Mouse (Mus musculus) limb, embryonic 10.5 days (tissue): ENCODE results near the gene Espl1. TPM values are rescaled to one million over a fixed set of nuclear protein-coding genes. Genes with fewer than 3 reads are reported as not detected.
"Not testable (repeated sequence)": the region's sequence is repeated elsewhere in the genome, so short reads cannot be mapped to it uniquely, and the experiment has no call there.

Experiments used
- DNase-seq: peaks from one replicate; pipeline ENCODE4 v3.0.0-alpha.2; 2017; ENCODE audit warnings: low spot score
- H3K27ac ChIP-seq: fragments of 300-500 bp; sonication (generic); 2 replicates; pipeline ENCODE4 v1.5.1; 2016; ENCODE audit warnings: mild to moderate bottlenecking
- H3K27me3 ChIP-seq: fragments of 300-500 bp; sonication (generic); 2 replicates; pipeline ENCODE4 v1.6.1; 2016; ENCODE audit warnings: low read depth, mild to moderate bottlenecking; ENCODE audit not compliant: poor library complexity, severe bottlenecking
- H3K36me3 ChIP-seq: fragments of 300-500 bp; sonication (generic); 2 replicates; pipeline ENCODE4 v1.6.1; 2016; ENCODE audit warnings: mild to moderate bottlenecking, moderate library complexity
- H3K4me1 ChIP-seq: fragments of 300-500 bp; sonication (generic); 2 replicates; pipeline ENCODE4 v1.6.1; 2016
- H3K4me3 ChIP-seq: fragments of 300-500 bp; sonication (generic); 2 replicates; pipeline ENCODE4 v1.5.1; 2016; ENCODE audit warnings: mild to moderate bottlenecking, moderate library complexity
- H3K9me3 ChIP-seq: fragments of 300-500 bp; sonication (generic); replicated peaks from 2 replicates; pipeline ENCODE4 v1.6.1; 2016; ENCODE audit warnings: mild to moderate bottlenecking
- WGBS: fragments of 180-500 bp; shearing (Covaris S2); methylation state at CpG from one replicate; pipeline ENCODE4 v1.1.7; 2016; 5-methylcytosine and 5-hydroxymethylcytosine counted together
- polyA plus RNA-seq: library from polyadenylated mRNA; unstranded; fragments of >200 nt; fragmentation: Nextera tagmentation; extraction: Ambion mirVana; gene quantifications from 2 replicates; pipeline ENCODE4 v1.2.1, GENCODE M21; 2016

Gene Espl1
- polyA plus RNA-seq, 1 experiment from 2014 or later, result 60.6 TPM

DNA sequence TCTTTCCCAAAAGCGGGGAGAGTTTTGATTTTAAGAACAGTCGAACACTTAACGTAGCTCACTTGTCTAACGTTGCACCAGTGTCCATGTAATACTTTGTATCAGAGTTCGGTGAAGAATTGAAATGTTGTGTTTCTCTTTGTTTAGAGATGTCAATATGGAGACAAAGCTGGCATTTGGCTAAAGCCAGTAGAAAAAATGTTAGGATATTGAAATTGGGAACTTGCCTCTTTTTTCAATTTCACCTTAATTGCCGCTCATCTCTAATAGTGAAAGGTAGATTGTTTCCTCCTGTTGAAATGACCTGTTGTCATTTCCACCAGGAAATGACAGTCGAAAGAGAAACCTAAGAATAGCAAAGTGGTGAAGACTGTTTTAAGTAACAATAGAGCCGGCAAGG is 30.8 kb downstream of the Espl1 start:
- no peak for DNase-seq
- Histone ChIP-seq H3K4me3 (peak overlapping the region; percentile 70), H3K27ac (peak overlapping the region; percentile 87), H3K4me1 (peaks cover 18% of the 10 kb centered on the region), H3K27me3 (no peaks in the 10 kb centered on the region), H3K9me3 (no peaks in the 10 kb centered on the region), H3K36me3 (peaks cover 68% of the 10 kb centered on the region)
- 69% methylated on average over 8 of the region's 8 CpGs for WGBS

GRCm38 (mm10) chr15:102331610-102332015 is 35.5 kb downstream of the Espl1 start, which contains the start of gene Myg1:
Gene Myg1, plus strand, starts transcription at chr15:102331709.
- Histone ChIP-seq H3K36me3 (peaks cover 82% of the 10 kb centered on the region), H3K4me1 (peaks cover 27% of the 10 kb centered on the region), H3K27me3 (no peaks in the 10 kb centered on the region), H3K9me3 (no peaks in the 10 kb centered on the region), H3K27ac (peak within 1 kb of the TSS; percentile 83), H3K4me3 (peak within 1 kb of the TSS; percentile 77)
- peak; percentile 89 for DNase-seq
- WGBS, result under 1% methylated on average over 30 of the region's 30 CpGs

- peaks cover 92% of the 10 kb centered on the region for H3K36me3 ChIP-seq
- no peaks in the 10 kb centered on the region for H3K27me3 ChIP-seq
- peaks cover 19% of the 10 kb centered on the region for H3K4me1 ChIP-seq
- H3K27ac ChIP-seq, result no peak overlapping the region
- WGBS, result 86% methylated on average over 8 of the region's 8 CpGs
- H3K4me3 ChIP-seq, result no peak overlapping the region
- no peak for DNase-seq
- no peaks in the 10 kb centered on the region for H3K9me3 ChIP-seq
Measured at GRCm38 (mm10) chr15:102335254-102335653, 39.2 kb downstream of the Espl1 start.

DNA sequence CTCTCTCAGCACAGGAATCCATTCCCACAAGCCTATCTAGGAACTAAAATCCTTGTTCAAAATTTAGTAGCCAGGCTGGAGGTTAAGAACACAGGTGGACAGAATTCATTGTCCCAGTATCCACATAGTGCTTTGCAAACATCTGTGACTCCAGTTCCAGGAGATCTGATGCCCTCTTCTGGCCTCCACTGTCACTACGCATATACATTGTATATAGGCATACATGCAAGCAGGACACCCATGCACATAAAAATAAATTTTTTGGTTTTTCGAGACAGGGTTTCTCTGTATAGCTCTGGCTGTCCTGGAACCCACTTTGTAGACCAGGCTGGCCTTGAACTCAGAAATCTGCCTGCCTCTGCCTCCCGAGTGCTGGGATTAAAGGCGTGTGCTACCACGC is 39.9 kb downstream of the Espl1 start:
- not testable (repeated sequence) for H3K4me3 ChIP-seq, H3K9me3 ChIP-seq, DNase-seq, H3K27ac ChIP-seq, H3K27me3 ChIP-seq
- Histone ChIP-seq H3K4me1 (peaks cover 19% of the 10 kb centered on the region), H3K36me3 (peaks cover 89% of the 10 kb centered on the region)
- WGBS, result 89% methylated on average over 5 of the region's 5 CpGs

DNA sequence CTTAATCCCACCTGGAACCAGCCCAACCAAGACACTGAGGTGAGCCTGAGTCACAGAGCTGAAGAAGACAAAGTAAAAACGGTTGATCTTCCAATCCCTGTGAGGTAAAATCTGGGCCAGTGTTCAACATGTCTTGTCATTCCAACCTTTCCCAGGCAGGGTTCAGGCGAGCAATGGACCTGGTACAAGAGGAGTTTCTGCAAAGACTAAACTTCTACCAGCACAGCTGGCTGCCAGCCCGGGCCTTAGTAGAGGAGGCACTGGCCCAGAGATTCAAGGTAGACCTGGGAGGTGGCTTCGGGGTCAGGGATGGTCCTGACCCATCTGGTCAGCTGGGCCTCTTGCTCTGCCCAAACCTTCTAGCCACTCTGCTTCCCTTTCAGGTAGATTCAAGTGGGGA is 40.9 kb downstream of the Espl1 start:
- H3K27ac ChIP-seq, result no peak overlapping the region
- no peak for DNase-seq
- no peaks in the 10 kb centered on the region for H3K27me3 ChIP-seq
- no peak overlapping the region for H3K4me3 ChIP-seq
- no peaks in the 10 kb centered on the region for H3K9me3 ChIP-seq
- peaks cover 90% of the 10 kb centered on the region for H3K36me3 ChIP-seq
- 95% methylated on average over 4 of the region's 4 CpGs for WGBS
- peaks cover 13% of the 10 kb centered on the region for H3K4me1 ChIP-seq

DNA sequence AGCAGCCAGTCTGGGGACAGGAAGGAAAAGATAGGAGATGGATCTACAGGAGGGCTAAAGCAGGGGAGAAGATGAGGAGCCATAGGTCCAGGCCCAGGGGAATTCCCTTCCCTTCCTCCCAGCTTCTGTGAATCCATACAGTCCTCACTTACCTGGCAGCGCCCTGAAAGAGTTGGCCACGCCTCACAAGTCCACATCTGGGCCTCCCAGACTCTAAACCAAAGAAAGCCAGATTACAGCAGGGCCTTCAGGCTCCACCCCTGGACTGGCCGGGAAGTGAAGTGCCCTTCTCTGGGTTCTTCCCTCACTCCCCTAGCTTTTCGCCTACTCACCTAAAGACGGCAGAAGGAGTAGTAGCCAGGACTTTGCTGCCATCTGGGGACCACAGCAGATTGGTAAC is 43.5 kb downstream of the Espl1 start:
- no peak overlapping the region for H3K27ac ChIP-seq
- peaks cover 91% of the 10 kb centered on the region for H3K36me3 ChIP-seq
- DNase-seq, result no peak
- WGBS, result 72% methylated on average over 5 of the region's 5 CpGs
- H3K27me3 ChIP-seq, result no peaks in the 10 kb centered on the region
- H3K4me3 ChIP-seq, result no peak overlapping the region
- no peaks in the 10 kb centered on the region for H3K4me1 ChIP-seq
- no peaks in the 10 kb centered on the region for H3K9me3 ChIP-seq

DNA sequence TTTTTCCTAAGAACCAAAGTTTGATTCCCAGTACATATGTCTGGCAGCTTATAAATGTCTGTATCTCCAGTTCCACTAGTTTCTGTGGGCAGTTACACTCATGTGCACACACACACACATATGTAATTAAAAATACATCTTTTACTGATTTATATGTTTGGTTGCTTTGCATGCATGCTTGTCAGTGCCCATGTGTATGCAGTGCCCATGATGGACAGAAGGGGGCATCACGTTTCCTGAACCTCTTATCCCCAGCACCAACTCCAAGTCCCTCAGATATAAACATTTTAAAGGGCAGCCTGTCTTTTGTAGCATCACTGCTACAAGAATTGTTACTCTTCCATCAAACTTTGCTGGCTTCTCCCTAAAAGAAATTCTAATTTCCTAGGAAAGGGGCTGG is 45.5 kb downstream of the Espl1 start:
- Histone ChIP-seq H3K4me1 (no peaks in the 10 kb centered on the region), H3K27ac (no peak overlapping the region), H3K36me3 (peaks cover 91% of the 10 kb centered on the region), H3K4me3 (no peak overlapping the region), H3K9me3 (no peaks in the 10 kb centered on the region), H3K27me3 (no peaks in the 10 kb centered on the region)
- 15% methylated on average over 1 of the region's 1 CpGs for WGBS
- DNase-seq, result peak; percentile 50

GRCm38 (mm10) chr15:102344490-102344889 is 48.4 kb downstream of the Espl1 start:
- no peak overlapping the region for H3K4me3 ChIP-seq
- H3K9me3 ChIP-seq, result no peaks in the 10 kb centered on the region
- peaks cover under 1% of the 10 kb centered on the region for H3K4me1 ChIP-seq
- WGBS, result 98% methylated on average over 3 of the region's 3 CpGs
- H3K27me3 ChIP-seq, result no peaks in the 10 kb centered on the region
- peaks cover 82% of the 10 kb centered on the region for H3K36me3 ChIP-seq
- DNase-seq, result no peak
- H3K27ac ChIP-seq, result no peak overlapping the region

GRCm38 (mm10) chr15:102346444-102346843 is 50.4 kb downstream of the Espl1 start:
- H3K27me3 ChIP-seq, result no peaks in the 10 kb centered on the region
- H3K4me3 ChIP-seq, result no peak overlapping the region
- H3K27ac ChIP-seq, result no peak overlapping the region
- WGBS, result 71% methylated on average over 4 of the region's 4 CpGs
- H3K36me3 ChIP-seq, result peaks cover 69% of the 10 kb centered on the region
- peaks cover 10% of the 10 kb centered on the region for H3K4me1 ChIP-seq
- DNase-seq, result no peak
- H3K9me3 ChIP-seq, result no peaks in the 10 kb centered on the region

DNA sequence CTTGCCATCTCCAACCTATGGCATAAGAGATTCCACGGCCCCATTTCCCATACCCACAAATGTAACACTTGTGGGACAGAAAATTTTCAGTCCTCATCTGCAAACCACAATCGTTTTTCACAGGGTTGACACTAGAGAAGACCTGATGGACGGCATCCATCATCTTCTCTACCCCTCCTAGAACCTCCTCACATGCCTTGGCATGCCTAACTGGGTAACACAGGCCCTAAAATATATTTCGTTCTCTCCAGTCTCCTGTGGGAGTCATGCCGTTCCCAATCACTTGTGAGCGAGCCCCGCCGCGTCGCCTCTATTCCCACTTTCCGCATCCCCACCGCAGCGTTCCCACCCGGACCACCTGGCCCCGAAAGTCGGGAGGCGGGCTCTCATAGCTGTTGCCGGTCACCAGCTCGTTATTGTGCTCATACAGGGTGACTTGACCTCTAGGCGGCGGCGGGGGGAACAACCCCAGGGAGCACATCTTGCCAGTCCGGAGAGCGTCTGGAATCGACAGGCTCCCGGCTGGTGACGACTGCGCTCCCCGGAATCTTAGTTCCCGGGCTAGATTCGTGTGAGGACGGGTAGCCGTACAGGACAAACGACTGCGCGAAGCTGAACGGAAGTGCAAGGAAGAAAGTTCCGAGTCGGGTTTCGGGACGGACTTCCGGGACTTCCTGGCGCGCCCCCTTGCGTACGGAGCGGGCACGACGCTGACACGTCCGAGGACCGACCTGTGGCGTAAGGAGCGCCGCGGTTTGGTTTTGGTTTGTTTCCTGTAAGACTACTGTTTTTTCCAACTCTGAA is 54.3 kb downstream of the Espl1 start, which contains the start of gene Aaas:
TSS of gene Aaas (minus strand) at position 634 of the 804 bp plus-strand sequence.
- under 1% methylated on average over 56 of the region's 56 CpGs for WGBS
- no peaks in the 10 kb centered on the region for H3K9me3 ChIP-seq
- peaks cover 19% of the 10 kb centered on the region for H3K4me1 ChIP-seq
- peaks cover 32% of the 10 kb centered on the region for H3K36me3 ChIP-seq
- H3K27me3 ChIP-seq, result no peaks in the 10 kb centered on the region
- DNase-seq, result peak; percentile 99
- peak within 1 kb of the TSS; percentile 72 for H3K4me3 ChIP-seq
- peak within 1 kb of the TSS; percentile 89 for H3K27ac ChIP-seq

DNA sequence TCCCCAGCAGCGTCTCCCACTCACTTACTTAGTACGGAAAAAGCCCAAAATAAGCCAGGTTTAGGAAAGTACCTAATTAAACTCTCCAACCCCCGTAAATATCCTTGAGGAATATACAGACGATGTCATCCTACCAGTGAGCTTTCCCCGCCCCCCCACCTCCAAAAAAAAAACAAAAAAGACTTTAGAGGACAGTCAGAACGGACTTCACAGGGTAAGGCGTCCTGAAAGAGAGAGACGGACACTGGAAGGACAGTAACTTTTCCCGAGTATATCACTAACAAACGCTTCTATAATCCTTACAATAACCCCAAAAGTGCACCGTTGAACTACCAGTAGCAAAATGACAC is 54.9 kb downstream of the Espl1 start:
- Histone ChIP-seq H3K27ac (peak overlapping the region; percentile 89), H3K36me3 (peaks cover 26% of the 10 kb centered on the region), H3K4me1 (peaks cover 25% of the 10 kb centered on the region), H3K27me3 (no peaks in the 10 kb centered on the region), H3K4me3 (peak overlapping the region; percentile 72), H3K9me3 (no peaks in the 10 kb centered on the region)
- 9% methylated on average over 11 of the region's 11 CpGs for WGBS
- DNase-seq, result no peak

DNA sequence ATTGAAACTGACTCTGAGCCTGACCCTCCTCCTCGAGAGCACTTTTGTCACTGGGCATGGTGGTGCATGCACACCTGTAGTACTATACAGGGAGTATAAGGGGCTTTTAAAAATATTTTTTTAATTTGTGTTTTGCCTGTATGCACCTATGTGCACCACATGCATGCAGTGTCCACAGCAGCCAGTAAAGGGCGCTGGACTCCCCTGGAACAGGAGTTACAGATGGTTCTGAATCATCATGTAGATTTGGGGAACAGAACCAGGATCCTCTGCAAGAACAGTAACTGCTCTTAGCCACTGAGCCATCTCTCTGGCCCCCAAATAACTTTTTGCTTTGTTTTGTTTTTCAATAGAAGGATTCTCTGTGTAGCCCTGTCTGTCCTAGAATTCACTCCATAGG is 56.1 kb downstream of the Espl1 start:
- 68% methylated on average over 2 of the region's 2 CpGs for WGBS
- H3K4me1 ChIP-seq, result peaks cover 38% of the 10 kb centered on the region
- no peak overlapping the region for H3K4me3 ChIP-seq
- H3K27ac ChIP-seq, result no peak overlapping the region
- H3K27me3 ChIP-seq, result peaks cover 5% of the 10 kb centered on the region
- DNase-seq, result no peak
- H3K36me3 ChIP-seq, result peaks cover 14% of the 10 kb centered on the region
- no peaks in the 10 kb centered on the region for H3K9me3 ChIP-seq

- H3K4me1 ChIP-seq, result peaks cover 56% of the 10 kb centered on the region
- H3K36me3 ChIP-seq, result peaks cover under 1% of the 10 kb centered on the region; the same call in 1 of the 2 replicates
Measured at GRCm38 (mm10) chr15:102353986-102354385, 57.9 kb downstream of the Espl1 start.

More at GRCm38 (mm10) chr15:102353986-102354385, 57.9 kb downstream of the Espl1 start:
- no peak for DNase-seq
- H3K4me3 ChIP-seq, result no peak overlapping the region
- 91% methylated on average over 2 of the region's 2 CpGs for WGBS
- H3K27me3 ChIP-seq, result peaks cover 22% of the 10 kb centered on the region
- H3K9me3 ChIP-seq, result no peaks in the 10 kb centered on the region
- H3K27ac ChIP-seq, result no peak overlapping the region
